Mouse (Mus musculus) lung, postnatal 25 days (tissue): ENCODE data around the gene Cdkl4.

Experiments used
- DNase-seq: peaks from one replicate; pipeline ENCODE4 v3.0.0; 2022; ENCODE audit warnings: low spot score

Gene Cdkl4

GRCm38 (mm10) chr17:80480031-80480854 lies 97.4 kb downstream of the Cdkl4 start, which contains the start of gene Sos1:
Gene Sos1, minus strand, starts transcription at chr17:80480453.
- peak; percentile 96 for DNase-seq

- peak; percentile 29 for DNase-seq
These were observed 98.2 kb downstream of the Cdkl4 start for GRCm38 (mm10) chr17:80479295-80480030.

- no peak for DNase-seq
These were observed 99.9 kb downstream of the Cdkl4 start for GRCm38 (mm10) chr17:80477679-80478078.

GRCm38 (mm10) chr17:80476496-80476895 lies 101.1 kb downstream of the Cdkl4 start:
- no peak for DNase-seq
